Mouse (Mus musculus): ENCODE results near the gene Oxct2a. TPM values are rescaled to one million over a fixed set of nuclear protein-coding genes. Genes with fewer than 3 reads are reported as not detected.
"Not testable (repeated sequence)": the region's sequence is repeated elsewhere in the genome, so short reads cannot be mapped to it uniquely, and the experiment has no call there.

Gene Oxct2a
- not detected in 2 replicates for total RNA-seq (2021)
- long read RNA-seq, experiment 1: 0 reads
- long read RNA-seq, experiment 2: 0 reads

GRCm38 (mm10) chr4:123323534-123323933 is at the start of gene Oxct2a:
Oxct2a (minus strand) TSS chr4:123323634.
- DNase-seq: no peak

- no peak for DNase-seq
These were observed 40.1 kb upstream of the Oxct2a start for GRCm38 (mm10) chr4:123363555-123363954.

- no peak for DNase-seq
These were observed 37.3 kb upstream of the Oxct2a start for GRCm38 (mm10) chr4:123360771-123361170.

DNA sequence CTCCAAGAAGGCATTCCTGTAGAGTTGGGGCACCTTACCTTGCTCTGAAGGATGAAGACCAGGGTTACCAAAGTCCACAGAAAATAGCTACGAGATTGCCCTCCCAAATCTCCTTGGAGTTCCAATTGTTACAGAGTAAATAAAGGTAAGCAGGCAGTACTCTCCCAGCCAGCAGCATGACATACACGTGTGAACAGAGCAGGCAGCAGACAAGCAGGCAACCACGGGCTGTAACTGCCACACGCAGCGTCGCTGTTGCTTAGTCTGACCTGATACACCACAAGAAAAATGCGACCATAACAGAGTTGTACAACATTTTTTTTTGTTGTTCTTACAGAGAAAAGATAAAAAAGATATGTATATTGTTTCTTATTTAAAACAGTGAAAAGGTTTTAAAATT is 35.2 kb upstream of the Oxct2a start:
- no peak for DNase-seq

DNA sequence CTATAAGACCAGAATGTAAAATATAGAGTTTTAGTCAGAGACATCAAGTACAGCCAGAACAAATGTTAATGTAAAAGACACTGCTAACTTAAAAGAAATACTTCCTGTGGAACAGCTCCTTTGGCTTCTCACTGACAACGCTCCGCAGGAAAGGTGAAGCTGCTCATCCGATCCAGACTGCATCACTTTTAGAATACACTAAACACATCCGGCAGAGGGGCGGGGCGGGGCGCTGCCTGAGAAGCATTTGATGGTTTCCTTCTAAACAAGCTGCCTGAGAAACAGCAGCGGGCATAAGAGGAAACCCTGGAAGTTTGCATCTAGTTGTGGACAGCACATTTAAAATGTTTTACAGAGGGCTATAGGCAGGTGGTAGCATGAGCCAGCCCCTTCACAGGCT is 32.5 kb upstream of the Oxct2a start:
- no peak for DNase-seq

DNA sequence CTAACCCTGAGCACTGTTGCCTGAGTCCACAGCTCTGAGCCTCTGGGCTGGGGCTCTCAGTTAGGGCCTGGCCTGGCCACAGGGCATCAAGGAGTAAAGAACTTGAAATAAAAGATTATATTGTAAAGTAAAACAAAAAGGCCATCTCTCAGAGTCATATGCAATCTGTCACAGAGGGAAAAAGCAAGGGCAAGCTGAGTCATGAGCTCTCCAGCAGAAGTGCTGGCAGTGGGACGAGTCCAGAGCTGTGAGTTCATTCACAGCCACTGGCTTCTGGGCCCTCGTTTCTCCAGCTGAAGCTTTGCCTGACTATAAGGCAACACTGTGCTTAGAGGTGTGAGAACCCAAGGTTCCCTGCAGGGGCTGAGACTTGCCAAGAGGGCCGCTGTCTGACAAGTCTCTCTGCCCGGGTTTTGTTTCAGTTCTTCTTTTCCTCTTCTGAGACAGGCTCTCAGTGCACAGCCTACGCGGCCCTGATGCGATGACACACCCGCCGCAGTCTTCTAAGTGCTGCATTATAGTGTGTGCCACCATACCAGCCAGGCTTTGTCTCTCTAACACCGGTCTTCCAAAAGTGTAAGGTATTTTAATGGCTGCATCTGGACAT is 29.9 kb upstream of the Oxct2a start:
- DNase-seq: peak; percentile 49

DNA sequence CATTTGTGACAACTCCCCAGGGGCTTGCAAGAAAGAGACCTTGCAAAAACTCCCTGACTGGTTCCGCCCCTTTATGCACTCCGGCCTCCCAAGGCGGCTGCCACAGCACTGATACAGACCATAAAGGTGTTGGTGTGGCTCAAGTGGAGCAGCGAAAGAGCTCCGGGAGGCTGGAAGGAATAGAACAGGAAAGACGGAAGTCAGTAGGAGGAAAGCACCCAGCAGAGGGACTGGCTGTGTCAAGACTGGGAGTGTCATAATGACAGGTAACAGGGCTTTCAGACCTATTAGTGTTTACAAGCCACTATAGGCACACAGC is 20.0 kb upstream of the Oxct2a start:
- no peak for DNase-seq

DNA sequence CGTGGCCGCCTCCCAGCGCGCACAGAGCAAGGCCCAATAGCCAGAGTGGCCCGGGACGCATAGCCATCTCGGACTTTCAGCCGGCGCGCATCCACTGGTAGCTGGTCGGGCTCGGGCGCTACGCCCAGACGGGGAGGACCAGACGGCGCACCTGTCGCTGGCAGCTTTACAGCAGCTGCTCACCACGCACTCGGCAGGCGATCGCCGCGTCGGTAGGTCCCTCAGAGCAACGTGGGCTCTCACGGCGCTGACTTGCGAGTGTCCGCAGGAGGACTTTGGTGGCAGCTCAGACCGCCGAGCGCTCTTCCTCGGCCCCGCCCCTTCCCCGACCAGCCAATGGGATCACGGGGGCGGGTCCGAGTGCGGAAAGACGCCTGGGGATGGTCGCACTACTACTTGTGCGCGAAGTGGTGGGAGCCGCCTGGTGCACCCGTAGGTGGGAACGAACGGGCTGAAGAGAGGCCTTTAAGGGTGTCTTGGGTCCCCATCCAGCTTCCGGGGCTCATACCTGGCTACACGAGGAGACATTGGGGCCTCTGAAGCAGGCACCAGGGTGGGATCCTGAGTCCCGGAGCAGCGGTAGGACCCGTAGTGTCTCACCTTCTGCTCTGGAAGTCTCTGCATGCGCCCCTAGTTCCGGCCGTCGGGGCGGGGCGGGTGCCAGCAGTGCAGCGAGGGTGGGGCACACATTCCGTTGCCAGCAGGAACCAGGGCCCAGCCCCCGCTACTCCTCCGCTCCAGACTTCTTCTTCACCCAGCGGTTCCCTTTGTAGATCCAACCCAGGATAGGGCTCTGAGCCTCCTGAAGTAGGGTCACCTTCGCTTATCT is 19.4 kb upstream of the Oxct2a start, which contains the start of gene Bmp8a:
Bmp8a (minus strand) TSS at position 611 of the 829 bp plus-strand sequence.
- peak; percentile 83 for DNase-seq

GRCm38 (mm10) chr4:123342091-123342641 is 18.7 kb upstream of the Oxct2a start:
- peak; percentile 16 for DNase-seq

DNA sequence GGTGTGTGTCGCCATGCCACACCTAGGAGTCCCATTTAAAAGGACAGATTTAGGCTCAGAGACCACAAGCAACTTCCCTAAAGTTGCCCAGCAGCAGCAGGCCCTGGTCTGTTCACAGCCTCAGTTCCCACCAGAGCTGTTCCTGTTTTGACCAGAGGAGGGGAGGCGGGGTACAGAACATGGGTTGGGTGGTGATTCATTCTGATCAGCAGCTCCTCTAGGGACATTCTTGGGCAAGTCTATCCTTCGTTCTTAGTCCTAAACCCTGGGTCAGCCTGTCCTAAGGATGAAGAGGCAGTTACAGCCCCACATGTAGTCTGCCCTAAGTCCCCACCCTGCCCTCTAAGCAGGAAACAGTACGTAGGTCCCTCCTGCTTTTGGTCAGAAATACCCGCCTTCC is 16.8 kb upstream of the Oxct2a start:
- DNase-seq: peak; percentile 14

- DNase-seq: no peak
These were observed 14.3 kb upstream of the Oxct2a start for GRCm38 (mm10) chr4:123337693-123338092.

- DNase-seq: no peak
These were observed 12.6 kb upstream of the Oxct2a start for GRCm38 (mm10) chr4:123335796-123336585.

DNA sequence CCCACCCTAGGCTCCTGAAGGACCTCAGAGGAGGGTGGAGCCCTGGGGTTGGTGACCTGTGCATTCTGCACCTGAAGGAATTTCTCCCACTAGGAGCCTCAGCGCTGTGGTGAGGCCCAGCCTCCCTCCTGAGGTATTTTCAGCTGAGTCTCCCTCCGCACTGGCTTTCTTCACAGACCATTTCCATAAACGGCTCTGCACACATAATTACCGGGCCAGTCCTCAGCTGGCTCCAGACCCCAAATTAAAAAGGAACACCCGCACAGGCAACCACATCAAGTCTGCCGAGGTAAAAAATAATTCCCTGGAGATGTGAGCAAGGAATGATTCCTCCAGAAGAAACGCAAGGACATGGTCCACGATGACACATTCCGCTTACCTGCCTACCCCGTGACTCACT is 11.8 kb upstream of the Oxct2a start:
- DNase-seq: not testable (repeated sequence)

DNA sequence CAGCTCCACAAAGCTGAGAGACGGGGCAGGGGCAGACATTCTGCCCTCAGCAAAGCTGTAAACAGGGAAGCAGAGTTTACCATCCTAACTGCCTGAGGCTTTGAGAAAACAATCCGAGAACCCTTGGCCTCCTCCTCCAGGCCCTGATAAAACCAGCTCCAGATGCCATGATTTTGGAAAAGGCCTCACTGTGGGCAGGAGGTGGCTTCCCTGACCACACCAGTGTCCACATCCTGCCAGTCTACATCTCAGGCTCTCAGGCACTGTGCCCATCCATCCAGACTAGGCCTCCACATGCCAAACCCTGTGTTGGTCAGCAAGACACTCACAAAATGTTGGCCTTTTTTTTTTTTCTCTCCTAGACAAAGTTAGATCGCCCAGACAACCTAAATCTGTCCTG is 10.7 kb upstream of the Oxct2a start:
- no peak for DNase-seq

GRCm38 (mm10) chr4:123333151-123333550 is 9.7 kb upstream of the Oxct2a start:
- DNase-seq: no peak

- DNase-seq: not testable (repeated sequence)
These were observed 8.5 kb upstream of the Oxct2a start for GRCm38 (mm10) chr4:123331961-123332360.

DNA sequence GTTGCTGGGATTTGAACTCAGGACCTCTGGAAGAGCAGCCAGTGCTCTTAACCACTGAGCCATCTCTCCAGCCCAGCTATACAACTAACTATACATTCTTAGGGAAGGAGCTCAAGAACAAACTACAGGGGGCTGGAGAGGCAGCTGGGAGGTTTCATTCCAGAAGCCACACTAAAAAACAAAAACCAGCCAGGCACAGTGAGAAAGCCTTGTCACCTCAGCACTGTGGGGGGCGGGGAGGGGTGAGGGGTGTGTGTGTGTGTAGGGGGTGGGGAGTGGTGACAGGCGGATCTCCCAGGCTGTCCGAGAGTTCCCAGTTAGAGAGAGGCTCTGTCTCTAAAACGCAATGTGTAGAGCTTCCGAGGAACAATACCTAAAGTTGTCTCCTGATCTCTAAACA is 7.9 kb upstream of the Oxct2a start:
- no peak for DNase-seq

- DNase-seq: no peak
These were observed 5.5 kb upstream of the Oxct2a start for GRCm38 (mm10) chr4:123328946-123329345.

- DNase-seq: no peak
These were observed 4.2 kb upstream of the Oxct2a start for GRCm38 (mm10) chr4:123327630-123328029.

- peak; percentile 17 for DNase-seq
These were observed 2.7 kb upstream of the Oxct2a start for GRCm38 (mm10) chr4:123326087-123326486.

DNA sequence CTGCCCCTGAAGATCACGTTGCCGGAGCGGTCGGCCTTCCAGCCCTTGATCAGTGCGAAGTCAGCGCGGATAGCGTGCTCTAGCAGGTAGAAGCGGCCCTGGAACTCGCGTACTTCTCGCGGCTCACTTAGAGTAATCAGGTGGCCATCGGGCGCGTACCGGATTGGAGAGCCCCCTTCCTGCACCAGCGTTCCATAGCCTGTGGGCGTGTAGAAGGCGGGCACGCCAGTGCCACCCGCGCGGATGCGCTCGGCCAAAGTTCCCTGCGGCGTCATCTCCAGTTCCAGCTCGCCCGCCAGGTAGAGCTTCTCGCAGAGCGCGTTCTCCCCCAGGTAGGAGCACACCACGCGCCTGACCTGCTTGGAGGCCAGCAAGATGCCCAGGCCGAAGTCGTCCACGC is 524 bp downstream of the Oxct2a start:
- not testable (repeated sequence) for DNase-seq

DNA sequence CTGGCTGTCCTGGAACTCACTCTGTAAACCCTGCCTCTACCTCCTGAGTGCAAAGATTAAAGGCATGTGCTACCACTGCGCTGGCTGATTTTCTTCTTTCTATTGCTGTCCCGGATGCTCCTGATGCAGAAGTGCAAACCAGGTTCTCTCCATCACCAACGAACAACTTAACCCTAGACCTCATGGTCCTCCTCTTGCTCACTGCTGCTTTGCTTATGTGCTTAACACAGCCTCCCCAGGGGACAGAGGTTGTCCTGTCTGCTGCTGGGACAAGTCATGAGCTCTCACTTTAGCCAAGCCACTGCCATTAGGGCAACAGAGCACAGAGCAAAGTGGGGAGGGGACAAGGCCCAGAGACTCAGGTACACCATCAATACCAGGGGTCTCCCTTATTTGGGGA is 8.9 kb downstream of the Oxct2a start:
- DNase-seq: no peak

DNA sequence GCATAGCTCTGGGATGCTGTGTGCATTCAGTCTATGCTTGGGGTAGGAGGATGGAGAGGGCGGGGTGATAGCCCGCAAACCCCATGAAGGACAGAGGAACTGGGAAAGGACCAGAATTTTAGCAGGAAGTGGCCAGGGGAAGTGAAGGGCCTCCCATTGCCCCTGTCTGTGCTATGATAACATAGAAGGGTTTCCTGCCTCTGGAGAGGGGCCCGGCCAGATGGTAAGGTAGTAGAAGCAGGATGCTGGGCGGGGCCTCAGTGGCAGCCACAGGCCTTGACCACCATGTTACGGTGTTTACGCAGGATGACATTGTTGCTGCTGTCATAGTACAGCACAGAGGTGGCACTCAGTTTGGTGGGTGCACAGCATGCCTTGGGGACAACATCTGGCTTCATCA is 10.4 kb downstream of the Oxct2a start:
- DNase-seq: no peak
